Comparison of ENCODE assay signal across 8 mouse cellular contexts in genomic region chr19:10949112-10949511, GRCm38 (mm10). TPM values are rescaled to one million over a fixed set of nuclear protein-coding genes. Genes with fewer than 3 reads are reported as not detected.
DNase-seq lines count a peak whose midpoint lies in the region; ATAC-seq and TF ChIP-seq lines count a peak whose summit lies in the region.

TSS of gene Ccdc86 (minus strand) at chr19:10949266.

- peaks cover 21% of the 10 kb centered on the region for H3K27me3 ChIP-seq in G1E (ENCODE audit: insufficient read depth, low read length)
- H3K27me3 ChIP-seq in forebrain, embryonic 16.5 days (replicated peaks; ENCODE audit: control insufficient read depth, insufficient read depth, low read length), result no peaks in the 10 kb centered on the region
- H3K27me3 ChIP-seq in lung, embryonic 14.5 days (ENCODE audit: insufficient read depth, low read length), result no peaks in the 10 kb centered on the region; the same call in 1 of the 2 replicates
- no peaks in the 10 kb centered on the region; the same call in 1 of the 2 replicates for H3K27me3 ChIP-seq in thymus, adult 2 months (ENCODE audit: control insufficient read depth, insufficient read depth, low read length)

- TF ChIP-seq POLR2A in olfactory bulb, adult 2 months (IDR thresholded peaks at IDR 0.05; ENCODE audit: insufficient read depth, low read depth, low read length), result 0 out of 2 replicates have a peak, but pooled peaks have one; percentile 16
- peak; percentile 49; the same call in 1 of the 2 replicates for TF ChIP-seq POLR2A in thymus, adult 2 months (IDR thresholded peaks at IDR 0.05; ENCODE audit: control insufficient read depth, extremely low read depth, insufficient read depth, low read length, poor library complexity)

- peaks cover 28% of the 10 kb centered on the region for H3K4me1 ChIP-seq in G1E (ENCODE audit: insufficient read depth, low read depth, low read length)
- H3K4me1 ChIP-seq in forebrain, embryonic 16.5 days (replicated peaks; ENCODE audit: control insufficient read depth, insufficient read depth, low read length), result peaks cover 23% of the 10 kb centered on the region
- peaks cover 10% of the 10 kb centered on the region for H3K4me1 ChIP-seq in lung, embryonic 14.5 days (ENCODE audit: insufficient read depth)
- H3K4me1 ChIP-seq in olfactory bulb, adult 2 months (ENCODE audit: control insufficient read depth, insufficient read depth, low read length), result peaks cover 19% of the 10 kb centered on the region
- H3K4me1 ChIP-seq in thymus, adult 2 months (replicated peaks; ENCODE audit: control insufficient read depth, insufficient read depth, low read length), result peaks cover 11% of the 10 kb centered on the region

- H3K9ac ChIP-seq in forebrain, embryonic 16.5 days (replicated peaks; ENCODE audit: low read depth, low read length), result peak within 1 kb of the TSS; percentile 58
- H3K9ac ChIP-seq in lung, embryonic 14.5 days, result peak within 1 kb of the TSS; percentile 81

- TF ChIP-seq CTCF in G1E (IDR thresholded peaks at IDR 0.05; ENCODE audit: low read depth, low read length), result no peak
- TF ChIP-seq CTCF in layer of hippocampus, adult 2 months (conservative IDR thresholded peaks at IDR 0.05), result no peak
- no peak for TF ChIP-seq CTCF in lung, embryonic 14.5 days (IDR thresholded peaks at IDR 0.05; ENCODE audit: low read depth)
- TF ChIP-seq CTCF in olfactory bulb, adult 2 months (IDR thresholded peaks at IDR 0.05; ENCODE audit: insufficient read depth, low read depth, low read length), result no peak
- peak; percentile 58; the same call in 1 of the 2 replicates for TF ChIP-seq CTCF in thymus, adult 2 months (IDR thresholded peaks at IDR 0.05; ENCODE audit: borderline replicate concordance, control insufficient read depth, extremely low read depth, insufficient read depth, low read length, poor library complexity)

- peak within 1 kb of the TSS; percentile 94 for H3K4me2 ChIP-seq in forebrain, embryonic 16.5 days (ENCODE audit: low read length)
- H3K4me2 ChIP-seq in lung, embryonic 14.5 days, result peak within 1 kb of the TSS; percentile 79

- peak; percentile 94 for DNase-seq in G1E (ENCODE audit: low spot score)
- peak; percentile 96 to 99 for DNase-seq in cerebellum, adult 18-20 months
- peak; percentile 92 to 96 for DNase-seq in heart, postnatal 36 days
- DNase-seq in layer of hippocampus, adult 2 months (ENCODE audit: low spot score in 2 of 2), result peak; percentile 97
- peak; percentile 100 for DNase-seq in lung, embryonic 14.5 days
- peak; percentile 94 for DNase-seq in thymus, adult 2 months

- H3K4me3 ChIP-seq in G1E (ENCODE audit: low read depth, low read length), result peak within 1 kb of the TSS; percentile 89
- peak within 1 kb of the TSS; percentile 69 for H3K4me3 ChIP-seq in forebrain, embryonic 16.5 days (replicated peaks; ENCODE audit: low read length)
- peak within 1 kb of the TSS; percentile 74 for H3K4me3 ChIP-seq in layer of hippocampus, adult 2 months
- peak within 1 kb of the TSS; percentile 60 for H3K4me3 ChIP-seq in lung, embryonic 14.5 days (ENCODE audit: low read depth, low read length)
- H3K4me3 ChIP-seq in olfactory bulb, adult 2 months (ENCODE audit: insufficient read depth, low read depth, low read length), result peak within 1 kb of the TSS; percentile 52
- H3K4me3 ChIP-seq in thymus, adult 2 months (ENCODE audit: control insufficient read depth, insufficient read depth, low read length), result peak within 1 kb of the TSS; percentile 62

- no peaks in the 10 kb centered on the region for H3K9me3 ChIP-seq in G1E (replicated peaks)
- no peaks in the 10 kb centered on the region for H3K9me3 ChIP-seq in forebrain, embryonic 16.5 days (ENCODE audit: control insufficient read depth, low read length)
- H3K9me3 ChIP-seq in lung, embryonic 14.5 days (ENCODE audit: low read depth, low read length), result no peaks in the 10 kb centered on the region

- 0% methylated on average over 30 of the region's 30 CpGs for WGBS in forebrain, embryonic 16.5 days
- 0% methylated on average over 30 of the region's 30 CpGs for WGBS in lung, embryonic 14.5 days
- whole genome bisulfite sequencing in olfactory bulb, adult 2 months, result under 1% methylated on average over 30 of the region's 30 CpGs
- WGBS in thymus, adult 2 months, result under 1% methylated on average over 30 of the region's 30 CpGs

- intact Hi-C loops in heart, postnatal 36 days (cut with DNase I), result loop anchor here (2.0 kb wide), 1 partner anchor 52 kb away; no protein-coding TSS in a partner anchor

- peak; percentile 89 for ATAC-seq in G1E (ENCODE audit: extremely low read depth, insufficient number of reproducible peaks, low FRiP score, poor library complexity, severe bottlenecking)
- peak; percentile 99 for ATAC-seq in forebrain, embryonic 16.5 days
- ATAC-seq in lung, embryonic 14.5 days (ENCODE audit: insufficient read depth), result peak; percentile 96

- H3K36me3 ChIP-seq in G1E (replicated peaks), result peaks cover 35% of the 10 kb centered on the region
- H3K36me3 ChIP-seq in forebrain, embryonic 16.5 days (ENCODE audit: control insufficient read depth, insufficient read depth), result peaks cover 8% of the 10 kb centered on the region
- peaks cover 15% of the 10 kb centered on the region for H3K36me3 ChIP-seq in lung, embryonic 14.5 days (ENCODE audit: insufficient read depth)
- H3K36me3 ChIP-seq in thymus, adult 2 months (ENCODE audit: control insufficient read depth, insufficient read depth, low read length), result no peaks in the 10 kb centered on the region

- H3K27ac ChIP-seq in forebrain, embryonic 16.5 days (ENCODE audit: low read length), result no peak within 1 kb of the TSS
- H3K27ac ChIP-seq in layer of hippocampus, adult 2 months, result peak within 1 kb of the TSS; percentile 81
- peak within 1 kb of the TSS; percentile 70 for H3K27ac ChIP-seq in lung, embryonic 14.5 days (ENCODE audit: low read depth)
- H3K27ac ChIP-seq in olfactory bulb, adult 2 months (ENCODE audit: insufficient read depth, low read depth, low read length), result peak within 1 kb of the TSS; percentile 41; the same call in 1 of the 2 replicates
- no peak within 1 kb of the TSS for H3K27ac ChIP-seq in thymus, adult 2 months (ENCODE audit: control insufficient read depth, insufficient read depth, low read length)

RNA-seq across cellular contexts. Expression of gene Ccdc86, which starts in this region (rescaled TPM):
- total RNA-seq in G1E (2014; fragmentation: Nextera tagmentation), result 18.8 and 21.2 TPM in 2 replicates
- 10.0 and 10.1 TPM in 2 replicates for total RNA-seq in G1E (2017)
- polyA plus RNA-seq in G1E (2012), result 45.7 and 51.6 TPM in 2 replicates
- polyA plus RNA-seq in forebrain, embryonic 16.5 days (2015; fragmentation: Nextera tagmentation; extraction: Ambion mirVana), result 18.8 TPM in 2 replicates
- total RNA-seq in heart, postnatal 36 days (2021), result 1 to 10 TPM; 6.3 to 6.5 TPM
- 1 to 10 TPM; 7.9 to 9.7 TPM for total RNA-seq in layer of hippocampus, adult 2 months (2021)
- 28.5 and 32.7 TPM in 2 replicates for polyA plus RNA-seq in lung, embryonic 14.5 days (2014; fragmentation: Nextera tagmentation; extraction: Ambion mirVana)
- not detected in 2 replicates for polyA plus RNA-seq in olfactory bulb, adult 2 months (2012; ENCODE audit: insufficient read depth, insufficient read length, low replicate concordance, missing spikeins)
- polyA plus RNA-seq in thymus, adult 2 months (2012; rRNA removed), result 5.8 and 8.8 TPM in 2 replicates

Comparison
In these comparisons a context has a peak if more than half of its experiments do, and no peak if none do; other contexts are left out.
1. H3K27ac ChIP-seq: peak in layer of hippocampus, adult 2 months (single experiment), lung, embryonic 14.5 days (single experiment) and olfactory bulb, adult 2 months (single experiment); none in forebrain, embryonic 16.5 days (single experiment) and thymus, adult 2 months (single experiment).
2. Peak in every context shown above with its lines, with median percentiles within 50 percentile points of each other: ATAC-seq, DNase-seq and H3K4me3 ChIP-seq.